Mouse (Mus musculus): ENCODE measurements around the gene Snrnp200.
"Not testable (repeated sequence)": the region's sequence is repeated elsewhere in the genome, so short reads cannot be mapped to it uniquely, and the experiment has no call there.

Snrnp200 gene

DNA sequence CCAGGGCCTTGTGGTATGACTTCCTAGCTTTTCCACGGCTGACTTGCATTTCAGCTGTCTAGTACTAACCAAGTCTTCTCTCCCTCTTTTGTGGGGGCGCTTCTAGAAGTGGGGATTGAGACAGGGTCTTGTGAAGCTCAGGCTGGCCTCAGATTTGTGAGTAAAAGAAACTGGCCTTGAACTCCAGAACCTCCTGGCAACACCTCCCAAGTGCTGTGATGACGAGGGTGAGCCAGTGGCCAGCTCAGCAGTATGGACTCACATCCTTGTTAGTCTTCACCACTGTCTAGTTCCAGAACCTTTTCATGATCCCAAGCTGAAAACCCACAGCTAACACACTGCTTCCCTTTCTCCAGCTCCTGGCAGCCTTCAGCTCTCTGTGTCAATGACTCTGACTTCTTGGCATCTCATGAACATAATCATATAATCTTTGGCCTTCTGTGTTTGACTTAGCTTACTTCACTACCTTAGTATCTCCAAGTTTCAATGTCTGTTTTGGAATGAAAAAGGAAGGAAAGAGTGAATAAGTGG is 46.5 kb downstream of the Snrnp200 start:
- no peak for DNase-seq

DNA sequence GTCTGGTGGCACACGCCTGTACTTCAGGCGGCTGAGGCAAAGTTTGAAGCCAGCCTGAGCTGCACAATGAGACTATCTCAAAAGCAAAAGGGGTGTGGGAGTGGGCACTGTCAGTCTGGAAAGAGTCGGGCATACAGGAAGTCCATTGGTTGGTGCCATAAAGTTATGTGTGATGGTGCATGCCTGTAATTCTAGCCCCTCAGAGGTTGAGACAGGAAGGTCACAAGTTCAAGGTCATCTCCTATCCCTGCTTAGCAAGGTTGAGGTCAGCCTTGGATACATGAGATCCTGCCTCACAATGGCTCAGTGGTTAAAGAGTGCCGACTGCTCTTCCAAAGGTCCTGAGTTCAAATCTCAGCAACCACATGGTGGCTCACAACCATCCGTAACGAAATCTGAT is 47.1 kb downstream of the Snrnp200 start:
- no peak for DNase-seq

DNA sequence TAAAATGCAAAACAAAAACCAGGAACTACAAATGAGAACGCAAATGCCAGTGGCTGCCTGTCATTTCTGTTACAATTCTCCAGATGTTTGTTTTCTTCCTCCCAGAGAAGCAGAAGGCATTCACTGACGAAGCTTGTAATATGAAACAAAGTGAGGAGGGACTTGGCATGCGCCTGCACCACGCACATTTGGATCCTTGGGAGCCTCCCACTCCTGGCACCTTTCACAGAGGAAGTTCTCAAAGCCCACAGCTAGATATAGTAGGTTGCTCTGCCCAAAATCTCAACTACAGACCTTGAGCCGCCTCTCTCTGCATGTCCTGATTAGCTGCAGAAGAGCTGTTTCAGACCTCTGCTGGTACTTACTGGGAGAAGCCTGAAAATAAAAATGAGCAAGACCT is 51.2 kb downstream of the Snrnp200 start:
- DNase-seq, result peak; percentile 39

DNA sequence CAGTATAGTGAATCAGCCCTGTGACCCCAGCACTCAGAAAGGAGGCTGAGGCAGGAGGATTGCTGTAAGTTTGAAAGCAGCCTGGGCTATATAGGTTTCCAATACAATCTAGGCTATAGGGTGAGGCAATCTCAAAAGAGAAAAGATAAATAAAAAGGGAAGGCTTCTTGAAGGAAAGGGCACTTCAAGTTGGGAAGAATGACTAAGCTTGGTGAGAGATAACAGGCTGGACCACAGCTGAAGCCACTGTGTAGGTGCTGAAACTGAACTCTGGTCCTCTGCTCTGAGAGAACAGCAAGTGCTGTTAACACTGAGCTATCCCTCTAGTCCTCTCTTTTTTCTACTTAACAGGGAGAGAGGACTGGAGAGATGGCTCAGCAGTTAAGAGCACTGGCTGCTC is 54.3 kb downstream of the Snrnp200 start:
- no peak for DNase-seq

DNA sequence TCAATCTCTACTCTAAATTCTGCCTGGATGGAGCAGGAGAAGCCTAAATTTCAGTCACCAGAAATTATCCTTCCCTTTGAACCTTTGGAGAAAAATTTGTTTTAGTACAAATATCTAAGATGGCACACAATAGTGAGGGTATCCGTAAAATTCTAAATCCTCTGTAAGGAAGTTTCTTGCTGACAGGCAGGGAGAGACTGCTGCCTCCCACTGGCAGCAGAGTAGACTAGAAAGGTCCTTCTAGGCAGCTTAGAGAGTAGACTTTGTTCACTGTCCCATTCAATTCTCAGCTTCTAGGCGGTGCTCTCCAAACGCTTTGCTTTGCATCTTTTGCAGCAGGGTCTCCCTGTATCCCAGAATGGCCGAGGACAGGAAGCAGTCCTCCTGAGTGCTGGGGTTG is 59.7 kb downstream of the Snrnp200 start:
- DNase-seq, result no peak

DNA sequence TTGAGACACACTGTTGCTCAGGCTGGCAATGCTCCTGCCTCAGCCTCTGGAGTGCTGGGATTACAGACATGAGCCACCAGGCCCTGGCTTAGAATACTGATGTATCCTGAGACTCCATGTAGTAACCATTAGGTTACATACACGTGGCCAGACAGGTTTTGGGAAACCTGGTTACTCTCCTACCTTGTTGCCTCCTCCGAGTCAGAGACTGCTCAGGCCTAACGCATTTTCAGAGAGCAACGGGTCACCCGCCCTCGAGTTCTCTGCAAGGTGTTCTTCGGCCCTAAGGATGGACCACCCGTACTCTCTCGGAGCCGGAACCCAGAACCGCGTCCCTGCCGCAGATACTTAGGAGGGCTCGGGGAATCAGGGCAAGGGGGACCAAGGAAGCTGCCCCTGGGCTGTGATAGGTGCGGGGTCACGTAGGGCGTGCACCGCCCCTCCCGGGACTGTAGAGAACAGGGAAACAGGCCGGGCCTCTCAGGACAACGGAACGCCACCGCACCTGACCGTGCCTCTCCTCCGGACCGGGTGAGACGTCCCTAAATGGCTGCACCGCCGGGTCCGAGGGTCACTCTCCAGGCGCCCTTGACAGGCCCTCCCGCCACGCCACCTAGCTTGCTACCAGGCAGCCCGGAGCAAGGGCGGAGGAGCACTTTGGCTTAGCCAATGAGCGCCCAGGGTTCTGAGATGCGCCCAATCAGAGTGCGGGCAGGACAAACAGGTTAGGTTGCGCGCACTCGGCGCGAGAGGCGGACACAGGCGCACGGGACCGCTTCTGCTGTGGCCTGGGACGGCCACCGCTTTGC is 61.5 kb downstream of the Snrnp200 start, which contains the start of gene Stard7:
Gene Stard7 (plus strand): TSS at position 728 of the 809 bp plus-strand sequence.
- DNase-seq, result peak; percentile 98

DNA sequence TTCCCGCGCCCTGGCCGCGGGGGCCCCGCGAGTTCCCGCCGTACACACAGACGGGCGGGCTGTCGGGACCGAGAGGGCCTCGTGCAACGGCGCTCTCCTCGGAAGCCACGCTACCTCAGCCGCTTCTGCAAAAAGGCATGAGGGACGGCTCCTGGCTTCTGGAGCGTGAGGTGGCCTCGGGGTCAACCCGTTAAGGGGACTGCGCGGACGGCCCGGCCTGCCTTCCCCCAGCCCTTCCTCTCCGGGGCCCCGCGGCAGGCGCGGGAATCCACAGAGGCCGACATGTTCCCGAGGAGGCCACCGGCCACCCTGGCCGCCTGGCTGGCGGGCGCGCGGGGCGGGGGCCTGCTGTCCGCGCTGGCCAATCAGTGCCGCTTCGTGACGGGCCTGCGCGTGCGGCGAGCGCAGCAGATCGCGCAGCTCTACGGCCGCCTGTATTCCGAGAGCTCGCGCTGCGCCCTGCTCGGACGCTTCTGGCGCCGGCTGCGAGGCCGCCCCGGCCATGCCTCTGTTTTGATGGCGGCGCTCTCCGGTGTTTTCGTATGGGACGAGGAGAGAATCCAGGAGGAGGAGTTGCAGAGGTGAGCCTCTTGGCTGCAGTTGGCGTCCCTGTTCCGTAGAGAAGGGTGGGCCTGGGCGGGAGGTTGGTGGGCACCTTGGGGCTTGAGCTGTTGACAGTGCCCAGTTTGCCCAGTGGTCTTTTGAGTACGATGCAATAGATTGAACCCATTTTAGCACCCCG is 62.3 kb downstream of the Snrnp200 start:
- DNase-seq, result peak; percentile 91

DNA sequence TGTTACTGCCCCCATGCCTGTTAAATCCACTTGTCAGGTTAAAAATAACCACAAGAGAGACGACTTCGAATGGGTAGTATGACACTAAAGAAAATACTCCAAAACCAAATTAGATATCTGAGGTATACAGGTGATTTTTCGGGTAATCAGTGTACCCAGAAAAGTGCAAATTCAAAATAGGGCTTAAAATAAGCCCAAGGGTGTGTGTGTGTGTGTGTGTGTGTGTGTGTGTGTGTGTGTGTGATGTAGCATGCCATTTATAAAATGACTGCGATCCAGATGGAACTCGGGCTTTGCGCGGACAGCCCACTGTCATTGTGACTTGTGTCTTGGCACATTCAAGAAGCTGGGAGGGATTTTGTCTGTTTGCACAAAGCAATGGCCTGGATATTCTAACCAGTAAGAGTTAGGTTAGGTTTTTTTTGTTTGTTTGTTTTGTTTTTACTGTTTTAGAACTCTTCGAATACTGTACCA is 62.9 kb downstream of the Snrnp200 start:
- DNase-seq, result peak; percentile 43

DNA sequence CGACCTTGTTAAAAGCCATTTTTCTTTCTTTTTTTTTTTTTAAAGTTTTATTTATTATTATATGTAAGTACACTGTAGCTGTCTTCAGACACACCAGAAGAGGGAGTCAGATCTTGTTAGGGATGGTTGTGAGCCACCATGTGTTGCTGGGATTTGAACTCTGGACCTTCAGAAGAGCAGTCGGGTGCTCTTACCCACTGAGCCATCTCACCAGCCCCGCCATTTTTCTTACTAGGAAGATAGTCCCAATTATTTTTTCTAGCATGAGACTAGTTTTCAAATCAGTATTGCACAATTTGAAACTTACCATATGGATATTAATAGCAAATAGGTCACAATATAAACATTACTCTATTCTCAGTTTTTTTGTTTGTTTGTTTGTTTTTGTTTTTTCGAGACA is 63.9 kb downstream of the Snrnp200 start:
- not testable (repeated sequence) for DNase-seq

DNA sequence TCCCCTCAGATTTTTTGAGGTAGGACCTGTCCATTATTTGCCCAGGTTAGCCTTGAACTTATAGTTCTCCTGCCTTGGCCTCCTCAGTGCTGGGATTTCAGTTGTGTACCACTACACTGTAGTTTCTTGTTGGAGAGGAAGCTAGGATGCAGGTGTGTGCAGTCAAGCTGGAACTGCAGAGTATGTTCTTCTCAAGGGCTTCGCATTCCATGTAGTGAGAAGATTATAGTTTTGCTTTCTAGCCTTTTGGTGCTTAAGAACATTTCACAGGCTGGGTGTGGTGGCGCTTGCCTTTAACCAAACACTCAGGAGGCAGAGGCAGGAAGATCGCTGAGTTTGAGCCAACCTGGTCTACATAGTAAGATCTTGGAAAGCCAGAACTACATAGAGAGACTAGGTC is 64.6 kb downstream of the Snrnp200 start:
- no peak for DNase-seq

DNA sequence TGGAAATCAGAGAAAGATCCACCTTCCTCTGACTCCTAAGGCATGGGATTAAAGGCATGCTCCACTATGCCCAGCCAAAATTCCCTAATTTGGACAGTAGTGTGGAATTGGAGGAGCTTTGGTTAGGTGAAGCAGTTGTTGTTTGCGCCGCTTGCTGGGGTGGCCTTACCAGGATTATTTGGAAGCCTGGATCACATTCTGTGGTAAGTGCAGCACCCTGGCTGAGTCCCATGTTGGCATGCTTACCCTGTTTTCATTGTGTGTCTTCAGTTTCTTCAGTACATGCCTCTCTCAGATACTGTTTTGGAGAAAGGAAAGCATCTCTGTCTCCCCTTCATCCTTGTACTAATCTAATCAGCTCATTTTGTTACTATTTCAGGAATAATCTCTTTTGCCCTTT is 66.4 kb downstream of the Snrnp200 start:
- DNase-seq, result no peak

DNA sequence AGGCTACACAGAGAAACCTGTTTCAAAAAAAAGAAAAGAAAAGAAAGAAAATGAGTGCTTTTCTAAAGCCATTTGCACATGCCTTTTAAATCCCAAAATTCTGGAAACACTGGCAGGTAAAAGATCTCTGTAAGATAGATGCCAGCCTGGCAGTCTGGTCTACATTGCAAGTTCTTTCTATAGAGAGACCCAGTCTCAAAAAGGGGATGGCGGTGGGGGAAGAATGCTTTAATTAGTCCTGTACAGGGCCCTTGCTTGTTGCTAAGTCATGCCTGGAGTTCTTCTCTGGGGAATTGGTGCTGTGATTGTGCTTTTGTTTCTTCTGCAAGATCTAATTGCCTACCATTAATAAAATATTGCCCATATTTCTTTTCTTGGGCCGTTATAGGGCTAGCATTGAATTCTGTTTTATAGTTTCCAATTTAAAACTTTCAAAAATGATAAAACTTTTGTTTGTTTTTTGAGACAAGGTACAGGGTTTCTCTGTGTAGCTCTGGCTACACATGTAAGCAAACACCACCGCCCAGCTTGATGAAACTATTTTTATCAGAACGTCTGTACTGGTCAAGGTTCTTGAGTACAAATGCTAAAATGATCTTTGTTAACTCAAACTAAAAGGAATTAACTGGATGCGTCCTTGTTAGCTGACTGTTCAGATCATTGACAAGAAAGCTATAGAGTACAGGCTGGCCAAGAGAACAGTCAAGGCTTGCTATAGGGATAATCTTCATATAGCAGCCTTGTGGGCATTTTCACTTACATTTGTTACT is 67.5 kb downstream of the Snrnp200 start:
- no peak for DNase-seq

DNA sequence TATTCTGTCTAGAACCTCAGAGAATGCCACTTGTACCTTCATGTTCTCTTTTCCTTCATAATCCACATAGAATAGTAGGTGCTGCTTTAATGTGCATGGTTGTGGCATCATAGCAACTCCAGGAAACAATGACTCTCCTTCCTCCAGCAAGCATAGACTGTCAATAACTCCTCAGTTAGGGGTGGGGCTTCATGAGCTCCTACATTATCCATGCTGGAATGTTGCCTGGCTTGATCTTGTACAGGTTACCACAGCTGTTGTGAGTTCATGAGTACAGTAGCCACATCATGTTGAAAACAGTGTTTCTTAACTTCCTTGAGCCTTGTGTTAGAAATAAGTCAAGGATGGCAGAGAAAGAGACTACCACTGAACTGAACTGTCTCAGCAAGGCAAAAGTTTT is 70.0 kb downstream of the Snrnp200 start:
- no peak for DNase-seq

All from right cerebral cortex, adult 18-20 months (tissue).